Mouse (Mus musculus) limb, embryonic 11.5 days (tissue): Measurements from ENCODE around the gene Gm20696. TPM values are rescaled to one million over a fixed set of nuclear protein-coding genes. Genes with fewer than 3 reads are reported as not detected.

Experiments used
- ATAC-seq: fragments of 200-750 bp; cut with Nextera tagmentation; 2 replicates; pipeline ENCODE4 v1.8.0; 2017; ENCODE audit warnings: low read depth; ENCODE audit not compliant: insufficient number of reproducible peaks, low FRiP score, low TSS enrichment
- DNase-seq: peaks from one replicate; pipeline ENCODE4 v3.0.0-alpha.2; 2015; ENCODE audit warnings: low spot score
- H3K27ac ChIP-seq: fragments of 300-500 bp; sonication (generic); replicated peaks from 2 replicates; pipeline ENCODE4 v1.5.1; 2014; ENCODE audit warnings: low read depth, mild to moderate bottlenecking, low read length
- H3K27me3 ChIP-seq: fragments of 300-500 bp; sonication (generic); 2 replicates; pipeline ENCODE4 v1.6.1; 2014; ENCODE audit warnings: mild to moderate bottlenecking, low read length, mixed read lengths; ENCODE audit not compliant: control insufficient read depth, insufficient read depth
- H3K36me3 ChIP-seq: fragments of 300-500 bp; sonication (generic); 2 replicates; pipeline ENCODE4 v1.6.1; 2014; ENCODE audit warnings: mild to moderate bottlenecking, low read length, moderate library complexity, mixed read lengths; ENCODE audit not compliant: control insufficient read depth, insufficient read depth
- H3K4me1 ChIP-seq: fragments of 300-500 bp; sonication (generic); 2 replicates; pipeline ENCODE4 v1.6.1; 2014; ENCODE audit warnings: low read length, mixed read lengths; ENCODE audit not compliant: control insufficient read depth, insufficient read depth
- H3K4me2 ChIP-seq: fragments of 300-500 bp; sonication (generic); 2 replicates; pipeline ENCODE4 v1.6.1; 2014; ENCODE audit warnings: low read depth, mild to moderate bottlenecking, moderate library complexity; ENCODE audit not compliant: severe bottlenecking
- H3K4me3 ChIP-seq: fragments of 300-500 bp; sonication (generic); 2 replicates; pipeline ENCODE4 v1.5.1; 2014; ENCODE audit warnings: low read depth, low read length
- H3K9ac ChIP-seq: fragments of 300-500 bp; sonication (generic); 2 replicates; pipeline ENCODE4 v1.6.1; 2014; ENCODE audit warnings: mild to moderate bottlenecking, low read length
- H3K9me3 ChIP-seq: fragments of 300-500 bp; sonication (generic); 2 replicates; pipeline ENCODE4 v1.6.1; 2016; ENCODE audit warnings: low read length; ENCODE audit not compliant: control insufficient read depth
- WGBS: fragments of 180-500 bp; shearing (Covaris S2); extraction: QIAGEN DNeasy Blood & Tissue Kit; methylation state at CpG from one replicate; pipeline ENCODE4 v1.1.7; 2014; 5-methylcytosine and 5-hydroxymethylcytosine counted together
- polyA plus RNA-seq: library from polyadenylated mRNA; unstranded; fragments of >200 nt; fragmentation: Nextera tagmentation; extraction: Ambion mirVana; gene quantifications from 2 replicates; pipeline ENCODE4 v1.2.1, GENCODE M21; 2014

The Gm20696 gene
- polyA plus RNA-seq, 1 experiment from 2014 or later: 4.0 TPM

- no peak for DNase-seq
- Histone ChIP-seq H3K27ac (no peak overlapping the region), H3K27me3 (peaks cover 2% of the 10 kb centered on the region; the same call in 1 of the 2 replicates), H3K9ac (no peak overlapping the region), H3K4me1 (peaks cover 13% of the 10 kb centered on the region), H3K9me3 (no peaks in the 10 kb centered on the region), H3K36me3 (no peaks in the 10 kb centered on the region), H3K4me2 (no peak overlapping the region), H3K4me3 (no peak overlapping the region)
- 86% methylated on average over 8 of the region's 8 CpGs for WGBS
- no peak for ATAC-seq
Observed at GRCm38 (mm10) chr6:99466354-99466753, 200.2 kb downstream of the Gm20696 start.

GRCm38 (mm10) chr6:99464449-99464848 lies 202.1 kb downstream of the Gm20696 start:
- no peak overlapping the region for H3K27ac ChIP-seq
- peaks cover 7% of the 10 kb centered on the region for H3K4me1 ChIP-seq
- peaks cover 2% of the 10 kb centered on the region; the same call in 1 of the 2 replicates for H3K27me3 ChIP-seq
- H3K4me3 ChIP-seq: no peak overlapping the region
- H3K4me2 ChIP-seq: no peak overlapping the region
- DNase-seq (no peak), ATAC-seq (no peak)
- 89% methylated on average over 4 of the region's 4 CpGs for WGBS
- H3K9ac ChIP-seq: no peak overlapping the region
- H3K9me3 ChIP-seq: no peaks in the 10 kb centered on the region
- no peaks in the 10 kb centered on the region for H3K36me3 ChIP-seq

DNA sequence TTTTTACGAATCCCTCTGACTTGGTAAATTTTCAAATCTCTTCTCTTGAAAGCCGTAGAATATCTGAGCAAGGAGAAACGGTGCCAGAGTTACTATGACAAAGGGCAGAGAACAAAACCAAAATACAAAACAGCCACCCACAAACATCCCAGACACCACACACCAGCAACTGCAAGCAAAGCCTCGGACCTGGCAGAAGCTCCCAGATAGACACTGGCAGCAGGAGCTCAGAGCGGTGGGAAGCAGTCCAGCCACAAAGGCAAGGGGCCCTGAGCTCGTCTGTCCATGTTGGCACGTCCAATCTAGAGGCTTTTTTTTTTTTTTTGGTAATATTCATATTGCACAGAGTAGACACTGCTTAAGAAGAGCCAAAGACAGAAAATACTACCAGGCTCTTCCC lies 202.7 kb downstream of the Gm20696 start:
- H3K27me3 ChIP-seq: peaks cover 2% of the 10 kb centered on the region; the same call in 1 of the 2 replicates
- H3K9ac ChIP-seq: no peak overlapping the region
- ATAC-seq (no peak), DNase-seq (no peak)
- no peaks in the 10 kb centered on the region for H3K36me3 ChIP-seq
- no peak overlapping the region for H3K4me3 ChIP-seq
- WGBS: 89% methylated on average over 7 of the region's 7 CpGs
- no peaks in the 10 kb centered on the region for H3K9me3 ChIP-seq
- H3K4me2 ChIP-seq: no peak overlapping the region
- peaks cover 3% of the 10 kb centered on the region; the same call in 1 of the 2 replicates for H3K4me1 ChIP-seq
- no peak overlapping the region for H3K27ac ChIP-seq

- no peak for ATAC-seq
- no peaks in the 10 kb centered on the region for H3K27me3 ChIP-seq
- 91% methylated on average over 4 of the region's 4 CpGs for whole genome bisulfite sequencing
- H3K4me3 ChIP-seq: no peak overlapping the region
- no peak overlapping the region for H3K4me2 ChIP-seq
- no peak overlapping the region for H3K27ac ChIP-seq
- no peak overlapping the region for H3K9ac ChIP-seq
- no peaks in the 10 kb centered on the region for H3K36me3 ChIP-seq
- no peaks in the 10 kb centered on the region for H3K9me3 ChIP-seq
- H3K4me1 ChIP-seq: no peaks in the 10 kb centered on the region
- DNase-seq: no peak
Observed at GRCm38 (mm10) chr6:99458775-99459174, 207.8 kb downstream of the Gm20696 start.

GRCm38 (mm10) chr6:99453763-99454520 lies 212.7 kb downstream of the Gm20696 start:
- no peak for ATAC-seq
- 82% methylated on average over 7 of the region's 7 CpGs for WGBS
- peaks cover 5% of the 10 kb centered on the region; the same call in 1 of the 2 replicates for H3K4me1 ChIP-seq
- H3K4me3 ChIP-seq: no peak overlapping the region
- no peaks in the 10 kb centered on the region for H3K27me3 ChIP-seq
- H3K36me3 ChIP-seq: no peaks in the 10 kb centered on the region
- H3K9me3 ChIP-seq: no peaks in the 10 kb centered on the region
- H3K4me2 ChIP-seq: no peak overlapping the region
- H3K9ac ChIP-seq: no peak overlapping the region
- no peak overlapping the region for H3K27ac ChIP-seq
- no peak for DNase-seq

GRCm38 (mm10) chr6:99452638-99453185 lies 213.9 kb downstream of the Gm20696 start:
- DNase-seq (no peak), ATAC-seq (no peak)
- Histone ChIP-seq H3K36me3 (no peaks in the 10 kb centered on the region), H3K27ac (no peak overlapping the region), H3K27me3 (no peaks in the 10 kb centered on the region), H3K4me2 (no peak overlapping the region), H3K9ac (no peak overlapping the region), H3K9me3 (no peaks in the 10 kb centered on the region), H3K4me1 (peaks cover 5% of the 10 kb centered on the region; the same call in 1 of the 2 replicates), H3K4me3 (no peak overlapping the region)
- WGBS: 70% methylated on average over 2 of the region's 2 CpGs

DNA sequence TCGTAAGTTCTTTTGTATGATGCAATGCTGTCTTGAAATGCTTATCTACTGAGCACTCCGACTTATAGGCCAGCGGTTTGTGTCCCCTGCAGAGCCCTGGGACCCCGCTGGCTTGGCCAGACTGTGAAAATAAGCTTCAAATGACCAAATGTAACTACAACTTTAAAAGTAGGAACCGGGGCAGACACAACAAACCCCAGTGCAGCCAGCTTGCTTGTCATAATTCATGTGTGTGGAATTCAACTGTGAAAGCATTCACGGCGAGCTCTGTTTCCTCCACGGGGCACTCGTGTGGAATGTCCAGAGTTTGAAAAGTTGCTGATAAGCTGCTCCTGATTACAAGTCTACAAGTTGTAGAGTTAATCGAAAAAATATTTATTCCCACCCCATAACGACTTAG lies 215.1 kb downstream of the Gm20696 start:
- Histone ChIP-seq H3K4me2 (no peak overlapping the region), H3K27me3 (no peaks in the 10 kb centered on the region), H3K4me1 (peaks cover 5% of the 10 kb centered on the region; the same call in 1 of the 2 replicates), H3K27ac (no peak overlapping the region), H3K9me3 (no peaks in the 10 kb centered on the region), H3K9ac (no peak overlapping the region), H3K4me3 (no peak overlapping the region), H3K36me3 (no peaks in the 10 kb centered on the region)
- 39% methylated on average over 11 of the region's 11 CpGs for WGBS
- ATAC-seq: no peak
- no peak for DNase-seq

GRCm38 (mm10) chr6:99447447-99447846 lies 219.2 kb downstream of the Gm20696 start:
- no peaks in the 10 kb centered on the region for H3K36me3 ChIP-seq
- H3K9ac ChIP-seq: no peak overlapping the region
- peaks cover 5% of the 10 kb centered on the region; the same call in 1 of the 2 replicates for H3K4me1 ChIP-seq
- H3K4me2 ChIP-seq: no peak overlapping the region
- DNase-seq (no peak), ATAC-seq (no peak)
- WGBS: 78% methylated on average over 4 of the region's 4 CpGs
- H3K27ac ChIP-seq: no peak overlapping the region
- H3K27me3 ChIP-seq: no peaks in the 10 kb centered on the region
- no peak overlapping the region for H3K4me3 ChIP-seq
- no peaks in the 10 kb centered on the region for H3K9me3 ChIP-seq
